Mouse (Mus musculus) CH12.LX (cell line): ENCODE data around the gene Grb2. TPM values are rescaled to one million over a fixed set of nuclear protein-coding genes. Genes with fewer than 3 reads are reported as not detected.
A peak's percentile ranks its signal among the peaks of the same experiment; 100 is the strongest.

Experiments
- DNase-seq: peaks from one replicate; pipeline ENCODE4 v3.0.0-alpha.2; 2013; ENCODE audit errors: extremely low read depth
- H3K27ac ChIP-seq: 2 replicates; pipeline ENCODE4 v1.5.1; 2012; ENCODE audit warnings: low read depth, mild to moderate bottlenecking, control low read depth, moderate library complexity; ENCODE audit not compliant: insufficient read depth
- H3K27me3 ChIP-seq: replicated peaks from 2 replicates; pipeline ENCODE3; 2012; ENCODE audit warnings: inconsistent platforms
- H3K36me3 ChIP-seq, 2 experiments: replicated peaks in 1 of 2; 2 replicates each; pipeline versions ENCODE3 to v1.6.1; 2012; ENCODE audit warnings: inconsistent platforms in 1 of 2, low read length in 1 of 2, mild to moderate bottlenecking in 1 of 2, mixed read lengths in 1 of 2, moderate library complexity in 1 of 2; ENCODE audit not compliant: control insufficient read depth in 1 of 2, insufficient read depth in 1 of 2
- H3K4me1 ChIP-seq, 2 experiments: 2 replicates each; pipeline ENCODE4 v1.6.1; 2012; ENCODE audit warnings: inconsistent platforms in 1 of 2, moderate library complexity in 1 of 2; ENCODE audit not compliant: insufficient read depth in 2 of 2, control insufficient read depth in 1 of 2
- H3K4me2 ChIP-seq: 2 replicates; pipeline ENCODE4 v1.6.1; 2012; ENCODE audit warnings: low read depth, mild to moderate bottlenecking, control low read depth; ENCODE audit not compliant: poor library complexity, insufficient read depth, severe bottlenecking
- H3K4me3 ChIP-seq, 3 experiments: fragments of 150-350 bp in 1 of 3; sonication (generic) in 1 of 3; replicated peaks in 1 of 3; 2 replicates each; pipeline versions ENCODE3 to v1.5.1; 2011 to 2012; ENCODE audit warnings: low read depth in 2 of 3, low read length in 2 of 3, mild to moderate bottlenecking in 2 of 3, moderate library complexity in 2 of 3, control low read depth in 1 of 3, improper control_type of control experiment in 1 of 3, inconsistent platforms in 1 of 3, mixed read lengths in 1 of 3; ENCODE audit not compliant: poor library complexity in 1 of 3
- H3K79me2 ChIP-seq: replicated peaks from 2 replicates; pipeline ENCODE4 v1.6.1; 2012; ENCODE audit warnings: mild to moderate bottlenecking, moderate library complexity; ENCODE audit not compliant: control insufficient read depth, poor library complexity, insufficient read depth, severe bottlenecking; ENCODE audit errors: extremely low read depth
- H3K9ac ChIP-seq: 2 replicates; pipeline ENCODE4 v1.6.1; 2012; ENCODE audit warnings: low read depth, mild to moderate bottlenecking, control low read depth, moderate library complexity; ENCODE audit not compliant: insufficient read depth
- H3K9me3 ChIP-seq: replicated peaks from 2 replicates; pipeline ENCODE3; 2012; ENCODE audit warnings: low read length, inconsistent platforms, mixed read lengths
- ELF1 ChIP-seq: IDR thresholded peaks from 2 replicates; pipeline ENCODE4 v1.6.1; 2014; ENCODE audit warnings: low read depth, mild to moderate bottlenecking, inconsistent platforms, low read length, improper control_type of control experiment
- ETS1 ChIP-seq: conservative IDR thresholded peaks from 2 replicates; pipeline ENCODE4 v1.6.1; 2012; ENCODE audit warnings: low read depth, mild to moderate bottlenecking, inconsistent platforms, low read length, improper control_type of control experiment, moderate library complexity
- JUN ChIP-seq: IDR thresholded peaks from 2 replicates; pipeline ENCODE4 v1.6.1; 2011; ENCODE audit warnings: low read depth, mild to moderate bottlenecking, low read length, improper control_type of control experiment, moderate library complexity; ENCODE audit not compliant: insufficient read depth
- JUND ChIP-seq: conservative IDR thresholded peaks from 2 replicates; pipeline ENCODE4 v1.6.1; 2011; ENCODE audit warnings: low read depth, low read length, improper control_type of control experiment
- KAT2A ChIP-seq: IDR thresholded peaks from 2 replicates; pipeline ENCODE4 v1.6.1; 2012; ENCODE audit warnings: low read length, improper control_type of control experiment, inconsistent platforms; ENCODE audit not compliant: insufficient replicate concordance
- MXI1 ChIP-seq: IDR thresholded peaks from 2 replicates; pipeline ENCODE4 v1.6.1; 2011; ENCODE audit warnings: mild to moderate bottlenecking, low read depth, low read length, improper control_type of control experiment
- SIN3A ChIP-seq: IDR thresholded peaks from 2 replicates; pipeline ENCODE4 v1.6.1; 2012; ENCODE audit warnings: low read length, improper control_type of control experiment, inconsistent platforms
- USF2 ChIP-seq: conservative IDR thresholded peaks from 2 replicates; pipeline ENCODE4 v1.6.1; 2011; ENCODE audit warnings: low read depth, low read length, improper control_type of control experiment
- ZC3H11A ChIP-seq: IDR thresholded peaks from 2 replicates; pipeline ENCODE4 v1.6.1; 2012; ENCODE audit warnings: low read depth, mild to moderate bottlenecking, inconsistent platforms, low read length, improper control_type of control experiment
- ZMIZ1 ChIP-seq: IDR thresholded peaks from 2 replicates; pipeline ENCODE4 v1.6.1; 2012; ENCODE audit warnings: low read depth, mild to moderate bottlenecking, inconsistent platforms, low read length, improper control_type of control experiment
- ZNF384 ChIP-seq: IDR thresholded peaks from 2 replicates; pipeline ENCODE4 v1.6.1; 2012; ENCODE audit warnings: low read depth, low read length, improper control_type of control experiment, inconsistent platforms
- dilution Hi-C: fragments of 300-500 bp; cut with MboI; formaldehyde crosslinking; loops from 2 replicates; pipeline ENCODE4 v1.14.3; 2020; ENCODE audit warnings: low sequenced_read_pairs; ENCODE audit not compliant: extremely low pct_unique_long_range_greater_than_20kb, extremely low pct_ligation_motif_present
- in situ Hi-C: fragments of 300-500 bp; cut with MboI; formaldehyde crosslinking; loops from 3 replicates; pipeline ENCODE4 v1.14.3; 2019; ENCODE audit warnings: low sequenced_read_pairs, low pct_ligation_motif_present, low pct_unique_long_range_greater_than_20kb, mixed read lengths
- polyA plus RNA-seq: library from polyadenylated mRNA; unstranded; fragments of >175 nt; gene quantifications from 2 replicates; pipeline ENCODE4 v1.2.1, GENCODE M21; 2012; ENCODE audit warnings: low read depth; ENCODE audit not compliant: insufficient read length
- total RNA-seq, 2 experiments: library from RNA; depleted of rRNA; stranded (reverse); fragments of 300-350 nt in 1 of 2; fragments of >200 nt in 1 of 2; gene quantifications; 2 replicates each; pipeline ENCODE4 v1.2.3; 2012 to 2014

The Grb2 gene
- total and polyA plus RNA-seq, 3 experiments, result 63.6 to 241 (median 117) TPM

GRCm38 (mm10) chr11:115670451-115671050, 37.8 kb downstream of the Grb2 start (continued):
- TF ChIP-seq ZMIZ1 (no peak), SIN3A (peak; percentile 85), JUN (peak; percentile 36; the same call in 1 of the 2 replicates), ZC3H11A (no peak), JUND (peak; percentile 78), MXI1 (peak; percentile 83; the same call in 1 of the 2 replicates), USF2 (no peak), ELF1 (peak; percentile 7; the same call in 1 of the 2 replicates)

GRCm38 (mm10) chr11:115663676-115664335, 44.6 kb downstream of the Grb2 start:
- peaks cover 19 to 64% of the 10 kb centered on the region in 2 experiments for H3K4me1 ChIP-seq
- dilution Hi-C loops, result no loop called here

GRCm38 (mm10) chr11:115660376-115660775, 48.0 kb downstream of the Grb2 start:
- no peak for DNase-seq
- TF ChIP-seq JUND, result no peak
- Histone ChIP-seq H3K9me3 (peaks cover 11% of the 10 kb centered on the region), H3K27ac (no peak overlapping the region), H3K79me2 (peaks cover 96% of the 10 kb centered on the region), H3K9ac (no peak overlapping the region), H3K4me2 (no peak overlapping the region), H3K4me3 (no peak overlapping the region), H3K36me3 (peaks cover 45 to 78% of the 10 kb centered on the region in 2 experiments), H3K27me3 (no peaks in the 10 kb centered on the region), H3K4me1 (peaks cover 12 to 58% of the 10 kb centered on the region in 2 experiments)
- in situ Hi-C loops, result no loop called here
- dilution Hi-C loops, result no loop called here

More at GRCm38 (mm10) chr11:115663676-115664335, 44.6 kb downstream of the Grb2 start:
- Histone ChIP-seq H3K4me3 (no peak overlapping the region), H3K9ac (no peak overlapping the region), H3K27ac (peak overlapping the region; percentile 38), H3K79me2 (peaks cover 97% of the 10 kb centered on the region), H3K4me2 (no peak overlapping the region), H3K9me3 (peaks cover 11% of the 10 kb centered on the region), H3K27me3 (no peaks in the 10 kb centered on the region), H3K36me3 (peaks cover 41 to 77% of the 10 kb centered on the region in 2 experiments)
- in situ Hi-C loops, result no loop called here
- TF ChIP-seq ETS1, result no peak
- TF ChIP-seq ZNF384, result peak; percentile 65
- no peak for TF ChIP-seq KAT2A
- DNase-seq, result no peak
